Mouse (Mus musculus): ENCODE measurements around the gene Slc7a6. TPM values are rescaled to one million over a fixed set of nuclear protein-coding genes. Genes with fewer than 3 reads are reported as not detected.
"Not testable (repeated sequence)": the region's sequence is repeated elsewhere in the genome, so short reads cannot be mapped to it uniquely, and the experiment has no call there.

Slc7a6 gene
- polyA plus RNA-seq, 1 experiment from 2014 or later, result 65.3 TPM

GRCm38 (mm10) chr8:106191639-106192038 is 23.0 kb downstream of the Slc7a6 start:
- ATAC-seq (ENCODE audit: low read depth), result no peak
- Histone ChIP-seq H3K27me3 (ENCODE audit: control insufficient read depth, insufficient read depth, low read length) (no peaks in the 10 kb centered on the region), H3K4me1 (ENCODE audit: control insufficient read depth, insufficient read depth, low read length) (no peaks in the 10 kb centered on the region), H3K36me3 (ENCODE audit: control insufficient read depth, insufficient read depth, low read length) (peaks cover 42% of the 10 kb centered on the region), H3K4me3 (ENCODE audit: low read depth, low read length) (no peak overlapping the region), H3K9ac (replicated peaks; ENCODE audit: low read depth, low read length) (no peak overlapping the region), H3K9me3 (ENCODE audit: control insufficient read depth, low read length) (no peaks in the 10 kb centered on the region), H3K4me2 (ENCODE audit: low read depth, low read length) (no peak overlapping the region), H3K27ac (ENCODE audit: low read depth, low read length) (no peak overlapping the region)
- WGBS, result 97% methylated on average over 5 of the region's 5 CpGs

DNA sequence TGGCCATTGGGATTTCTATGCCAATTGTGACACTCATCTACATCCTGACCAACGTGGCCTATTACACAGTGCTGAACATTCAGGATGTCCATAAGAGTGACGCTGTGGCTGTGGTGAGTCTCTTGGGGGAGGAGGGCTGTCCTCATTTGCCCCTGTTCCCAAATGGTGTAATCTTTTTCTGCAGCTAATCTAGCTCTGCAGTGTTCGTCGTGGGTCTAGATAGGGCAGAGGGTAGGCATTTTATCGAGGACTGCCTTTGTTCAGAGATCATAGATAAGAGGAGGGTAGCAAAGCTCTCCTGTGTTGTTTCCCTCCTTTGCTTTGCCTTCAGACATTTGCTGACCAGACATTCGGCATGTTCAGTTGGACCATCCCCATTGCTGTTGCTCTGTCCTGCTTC is 24.5 kb downstream of the Slc7a6 start:
- Histone ChIP-seq H3K27ac (ENCODE audit: low read depth, low read length) (no peak overlapping the region), H3K36me3 (ENCODE audit: control insufficient read depth, insufficient read depth, low read length) (peaks cover 56% of the 10 kb centered on the region), H3K4me1 (ENCODE audit: control insufficient read depth, insufficient read depth, low read length) (no peaks in the 10 kb centered on the region), H3K27me3 (ENCODE audit: control insufficient read depth, insufficient read depth, low read length) (no peaks in the 10 kb centered on the region), H3K4me2 (ENCODE audit: low read depth, low read length) (no peak overlapping the region), H3K9me3 (ENCODE audit: control insufficient read depth, low read length) (no peaks in the 10 kb centered on the region), H3K4me3 (ENCODE audit: low read depth, low read length) (no peak overlapping the region), H3K9ac (replicated peaks; ENCODE audit: low read depth, low read length) (no peak overlapping the region)
- 96% methylated on average over 6 of the region's 6 CpGs for WGBS
- no peak for ATAC-seq (ENCODE audit: low read depth)

GRCm38 (mm10) chr8:106194062-106194461 is 25.4 kb downstream of the Slc7a6 start:
- no peak for ATAC-seq (ENCODE audit: low read depth)
- Histone ChIP-seq H3K4me1 (ENCODE audit: control insufficient read depth, insufficient read depth, low read length) (no peaks in the 10 kb centered on the region), H3K4me3 (ENCODE audit: low read depth, low read length) (no peak overlapping the region), H3K9me3 (ENCODE audit: control insufficient read depth, low read length) (no peaks in the 10 kb centered on the region), H3K36me3 (ENCODE audit: control insufficient read depth, insufficient read depth, low read length) (peaks cover 63% of the 10 kb centered on the region), H3K27me3 (ENCODE audit: control insufficient read depth, insufficient read depth, low read length) (no peaks in the 10 kb centered on the region), H3K9ac (replicated peaks; ENCODE audit: low read depth, low read length) (no peak overlapping the region), H3K4me2 (ENCODE audit: low read depth, low read length) (no peak overlapping the region), H3K27ac (ENCODE audit: low read depth, low read length) (no peak overlapping the region)
- 91% methylated on average over 5 of the region's 5 CpGs for WGBS

DNA sequence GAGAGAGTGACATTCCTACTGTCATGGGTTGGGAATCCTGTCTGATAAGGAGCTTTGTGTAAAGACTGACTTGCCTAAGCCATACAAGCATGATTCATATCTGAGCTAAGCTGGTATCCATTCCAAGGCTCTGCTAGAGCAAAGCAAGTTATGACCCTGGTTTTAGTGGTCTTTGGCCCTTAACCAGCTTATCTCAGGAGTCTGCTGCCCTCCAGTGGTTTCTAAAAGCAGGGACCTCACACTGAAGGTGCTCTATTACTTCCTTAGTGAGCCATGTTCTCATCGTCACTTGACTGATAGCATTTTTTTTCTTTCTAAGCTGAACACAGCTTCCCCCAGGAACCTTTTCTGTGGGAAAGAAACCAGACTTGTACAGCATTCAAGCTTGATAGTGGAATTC is 30.1 kb downstream of the Slc7a6 start:
- ATAC-seq (ENCODE audit: low read depth), result no peak
- peaks cover 76% of the 10 kb centered on the region for H3K36me3 ChIP-seq (ENCODE audit: control insufficient read depth, insufficient read depth, low read length)

GRCm38 (mm10) chr8:106199596-106199995 is 30.9 kb downstream of the Slc7a6 start:
- ATAC-seq (ENCODE audit: low read depth); H3K9me3 ChIP-seq (ENCODE audit: control insufficient read depth, low read length); H3K9ac ChIP-seq (replicated peaks; ENCODE audit: low read depth, low read length); H3K27me3 ChIP-seq (ENCODE audit: control insufficient read depth, insufficient read depth, low read length); H3K4me1 ChIP-seq (ENCODE audit: control insufficient read depth, insufficient read depth, low read length); H3K27ac ChIP-seq (ENCODE audit: low read depth, low read length); H3K4me3 ChIP-seq (ENCODE audit: low read depth, low read length); H3K4me2 ChIP-seq (ENCODE audit: low read depth, low read length): not testable (repeated sequence)
- WGBS, result 88% methylated on average over 3 of the region's 3 CpGs
- H3K36me3 ChIP-seq (ENCODE audit: control insufficient read depth, insufficient read depth, low read length), result peaks cover 74% of the 10 kb centered on the region

More for the DNA sequence above, 30.1 kb downstream of the Slc7a6 start:
- no peak overlapping the region for H3K9ac ChIP-seq (replicated peaks; ENCODE audit: low read depth, low read length)
- H3K9me3 ChIP-seq (ENCODE audit: control insufficient read depth, low read length), result no peaks in the 10 kb centered on the region
- no peaks in the 10 kb centered on the region for H3K27me3 ChIP-seq (ENCODE audit: control insufficient read depth, insufficient read depth, low read length)
- no peak overlapping the region for H3K27ac ChIP-seq (ENCODE audit: low read depth, low read length)
- no peaks in the 10 kb centered on the region for H3K4me1 ChIP-seq (ENCODE audit: control insufficient read depth, insufficient read depth, low read length)
- H3K4me2 ChIP-seq (ENCODE audit: low read depth, low read length), result no peak overlapping the region
- WGBS, result 14% methylated on average over 1 of the region's 1 CpGs
- no peak overlapping the region for H3K4me3 ChIP-seq (ENCODE audit: low read depth, low read length)

GRCm38 (mm10) chr8:106210035-106210731 is 41.5 kb downstream of the Slc7a6 start:
- Histone ChIP-seq H3K4me2 (ENCODE audit: low read depth, low read length) (peak overlapping the region; percentile 95), H3K36me3 (ENCODE audit: control insufficient read depth, insufficient read depth, low read length) (peaks cover 8% of the 10 kb centered on the region), H3K4me3 (ENCODE audit: low read depth, low read length) (peak overlapping the region; percentile 84), H3K9ac (replicated peaks; ENCODE audit: low read depth, low read length) (peak overlapping the region; percentile 84), H3K9me3 (ENCODE audit: control insufficient read depth, low read length) (no peaks in the 10 kb centered on the region), H3K4me1 (ENCODE audit: control insufficient read depth, insufficient read depth, low read length) (peaks cover 15% of the 10 kb centered on the region; the same call in 1 of the 2 replicates), H3K27ac (ENCODE audit: low read depth, low read length) (peak overlapping the region; percentile 94), H3K27me3 (ENCODE audit: control insufficient read depth, insufficient read depth, low read length) (no peaks in the 10 kb centered on the region)
- under 1% methylated on average over 35 of the region's 35 CpGs for WGBS
- peak; percentile 73 for ATAC-seq (ENCODE audit: low read depth)

DNA sequence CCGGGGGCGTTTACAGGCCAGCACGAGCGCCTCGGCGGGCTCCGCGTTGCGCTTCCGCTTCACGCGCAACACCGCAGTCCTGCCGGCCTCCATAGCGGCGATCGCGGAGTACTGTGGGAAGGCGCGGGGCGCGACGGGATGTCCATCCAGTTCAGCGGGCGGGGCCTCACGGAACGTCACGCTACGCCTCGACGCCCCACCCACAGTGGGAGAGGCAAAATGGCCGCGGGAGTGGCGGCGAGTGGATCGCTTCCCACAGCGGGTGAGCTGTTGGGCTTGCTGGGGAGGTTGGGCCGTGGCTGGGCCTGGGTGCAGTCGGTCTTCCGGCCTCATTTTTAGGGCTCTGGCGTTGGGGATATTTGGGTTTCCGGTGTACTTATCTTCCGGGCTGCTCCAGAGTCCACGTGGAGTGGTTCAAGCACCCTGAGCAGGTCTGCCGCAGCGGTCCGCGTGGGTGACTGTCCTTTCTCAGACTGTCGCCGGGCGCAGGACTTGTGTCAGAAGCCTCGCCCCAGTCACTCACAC is 42.2 kb downstream of the Slc7a6 start, which contains the start of the genes Slc7a6os and Prmt7:
TSS of gene Slc7a6os (minus strand) at position 115 of the 525 bp plus-strand sequence.
TSS of gene Prmt7 (plus strand) at position 116 of the 525 bp plus-strand sequence.
- H3K27me3 ChIP-seq (ENCODE audit: control insufficient read depth, insufficient read depth, low read length), result no peaks in the 10 kb centered on the region
- under 1% methylated on average over 52 of the region's 52 CpGs for WGBS
- peak within 1 kb of the TSS; percentile 84 for H3K4me3 ChIP-seq (ENCODE audit: low read depth, low read length)
- H3K9ac ChIP-seq (replicated peaks; ENCODE audit: low read depth, low read length), result peak within 1 kb of the TSS; percentile 84
- peak within 1 kb of the TSS; percentile 95 for H3K4me2 ChIP-seq (ENCODE audit: low read depth, low read length)
- H3K27ac ChIP-seq (ENCODE audit: low read depth, low read length), result peak within 1 kb of the TSS; percentile 94
- peaks cover 10% of the 10 kb centered on the region for H3K36me3 ChIP-seq (ENCODE audit: control insufficient read depth, insufficient read depth, low read length)
- H3K9me3 ChIP-seq (ENCODE audit: control insufficient read depth, low read length), result no peaks in the 10 kb centered on the region
- ATAC-seq (ENCODE audit: low read depth), result peak; percentile 99
- peaks cover 15% of the 10 kb centered on the region; the same call in 1 of the 2 replicates for H3K4me1 ChIP-seq (ENCODE audit: control insufficient read depth, insufficient read depth, low read length)

GRCm38 (mm10) chr8:106211421-106211820 is 42.8 kb downstream of the Slc7a6 start:
- H3K9me3 ChIP-seq (ENCODE audit: control insufficient read depth, low read length), result no peaks in the 10 kb centered on the region
- peak overlapping the region; percentile 94 for H3K27ac ChIP-seq (ENCODE audit: low read depth, low read length)
- H3K27me3 ChIP-seq (ENCODE audit: control insufficient read depth, insufficient read depth, low read length), result no peaks in the 10 kb centered on the region
- H3K4me1 ChIP-seq (ENCODE audit: control insufficient read depth, insufficient read depth, low read length), result peaks cover 15% of the 10 kb centered on the region; the same call in 1 of the 2 replicates
- no peak for ATAC-seq (ENCODE audit: low read depth)
- WGBS, result 7% methylated on average over 13 of the region's 13 CpGs
- peak overlapping the region; percentile 84 for H3K9ac ChIP-seq (replicated peaks; ENCODE audit: low read depth, low read length)
- peak overlapping the region; percentile 84 for H3K4me3 ChIP-seq (ENCODE audit: low read depth, low read length)
- peaks cover 14% of the 10 kb centered on the region for H3K36me3 ChIP-seq (ENCODE audit: control insufficient read depth, insufficient read depth, low read length)
- peak overlapping the region; percentile 55 for H3K4me2 ChIP-seq (ENCODE audit: low read depth, low read length)

DNA sequence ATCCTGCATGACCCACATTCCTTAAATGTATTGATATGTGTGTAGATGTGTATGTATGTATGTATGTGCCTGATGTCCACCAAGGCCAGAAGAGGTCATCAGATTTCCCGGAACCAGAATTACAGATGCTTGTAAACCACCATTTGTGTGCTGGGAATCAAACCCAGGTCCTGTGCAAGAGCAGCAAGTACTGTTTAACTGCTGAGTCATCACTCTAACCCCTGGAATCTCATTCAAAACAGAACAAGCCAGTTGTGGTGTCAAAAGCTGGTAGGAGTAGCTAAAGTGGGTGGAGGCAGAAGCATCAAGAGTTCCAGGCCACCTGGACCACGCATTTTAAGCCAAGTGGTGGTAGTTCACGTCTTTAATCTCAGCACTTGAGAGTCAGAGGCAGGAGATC is 45.3 kb downstream of the Slc7a6 start:
- ATAC-seq (ENCODE audit: low read depth), result no peak
- no peak overlapping the region for H3K4me2 ChIP-seq (ENCODE audit: low read depth, low read length)
- H3K4me1 ChIP-seq (ENCODE audit: control insufficient read depth, insufficient read depth, low read length), result peaks cover 15% of the 10 kb centered on the region; the same call in 1 of the 2 replicates
- H3K9me3 ChIP-seq (ENCODE audit: control insufficient read depth, low read length), result no peaks in the 10 kb centered on the region
- no peak overlapping the region for H3K9ac ChIP-seq (replicated peaks; ENCODE audit: low read depth, low read length)
- no peak overlapping the region for H3K4me3 ChIP-seq (ENCODE audit: low read depth, low read length)
- 91% methylated on average over 3 of the region's 3 CpGs for WGBS
- peaks cover 20% of the 10 kb centered on the region for H3K36me3 ChIP-seq (ENCODE audit: control insufficient read depth, insufficient read depth, low read length)
- no peak overlapping the region for H3K27ac ChIP-seq (ENCODE audit: low read depth, low read length)
- H3K27me3 ChIP-seq (ENCODE audit: control insufficient read depth, insufficient read depth, low read length), result no peaks in the 10 kb centered on the region
